ENCODE assay signal across 15 mouse cellular contexts in genomic region chr4:156024184-156024583, GRCm38 (mm10). TPM values are rescaled to one million over a fixed set of nuclear protein-coding genes. Genes with fewer than 3 reads are reported as not detected.
DNase-seq lines count a peak whose midpoint lies in the region.
"Had no signal": no experiment of that assay in that cellular context is flagged by ENCODE, and none has a peak within 500 bp of the region (broad histone marks: within the 10 kb centered on the region; RNA-seq: fewer than 3 reads in every experiment).

No protein-coding gene starts in this region.

- DNase-seq in gastrocnemius, adult 8-10 months (ENCODE audit: low spot score in 2 of 2), result peak; percentile 43 to 64
- no peak for DNase-seq in gastrocnemius, postnatal 14 days
- peak; percentile 26 to 52 for DNase-seq in heart, adult 9 months (ENCODE audit: low spot score in 2 of 2)
- no peak for DNase-seq in heart, postnatal 14 days
- peak; percentile 20 to 59 for DNase-seq in left cerebral cortex, postnatal 14 days (ENCODE audit: low spot score in 2 of 2)
- DNase-seq in left cerebral cortex, postnatal 10 days (ENCODE audit: extremely low spot score in 1 of 2, low spot score in 2 of 2), result no peak
- no peak for DNase-seq in layer of hippocampus, adult 11-12 months (ENCODE audit: low spot score)
- DNase-seq: adrenal gland, adult 2 months; adrenal gland, postnatal 25 days; cerebellum, adult 18-20 months; cerebellum, adult 9-11 months; cerebellum, postnatal 36 days; forebrain, postnatal 0 days; kidney, adult 2 months had no signal

- intact Hi-C loops in gastrocnemius, postnatal 14 days (cut with DNase I; ENCODE audit: low total_unique reads), result no loop called here
- intact Hi-C loops in heart, postnatal 14 days (cut with DNase I), result no loop called here
- intact Hi-C loops in left cerebral cortex, postnatal 14 days (cut with DNase I), result no loop called here
- intact Hi-C loops in left cerebral cortex, postnatal 10 days (cut with DNase I), result no loop called here

RNA-seq across cellular contexts. Expression of gene Tnfrsf18, which starts 1.8 kb away (rescaled TPM):
- total RNA-seq in gastrocnemius, adult 8-10 months (2022), result not detected
- total RNA-seq in gastrocnemius, postnatal 14 days (2021), result not detected
- total RNA-seq in heart, postnatal 14 days (2021), result under 1 TPM in 1 of 2 experiments, not detected in 1; 0.56 TPM
- under 1 TPM in 1 of 2 experiments, not detected in 1; 0.32 TPM for total RNA-seq in left cerebral cortex, postnatal 14 days (2021)
- total RNA-seq in left cerebral cortex, postnatal 10 days (2021), result not detected
- total RNA-seq: adrenal gland, postnatal 25 days; forebrain, postnatal 0 days had no signal

RNA-seq across cellular contexts. Expression of gene Tnfrsf4, which starts 10.5 kb away (rescaled TPM):
- 1 to 10 TPM in 3 of 4 experiments, under 1 TPM in 1; 0.65 to 1.9 (median 1.4) TPM for total RNA-seq in gastrocnemius, adult 8-10 months (2022)
- total RNA-seq in gastrocnemius, postnatal 14 days (2021), result under 1 TPM; 0.64 to 0.82 TPM
- under 1 TPM; 0.50 to 0.80 TPM for total RNA-seq in heart, postnatal 14 days (2021)
- 1 to 10 TPM in 1 of 2 experiments, under 1 TPM in 1; 0.66 to 1.2 TPM for total RNA-seq in left cerebral cortex, postnatal 14 days (2021)
- 1 to 10 TPM in 1 of 2 experiments, under 1 TPM in 1; 0.32 to 1.4 TPM for total RNA-seq in left cerebral cortex, postnatal 10 days (2021)

RNA-seq across cellular contexts. Expression of gene Sdf4, which starts 31.5 kb away (rescaled TPM):
- total RNA-seq in gastrocnemius, adult 8-10 months (2022), result 10 to 100 TPM; 68.8 to 85.8 (median 77.5) TPM
- total RNA-seq in gastrocnemius, postnatal 14 days (2021), result 10 to 100 TPM; 77.4 to 78.0 TPM
- 10 to 100 TPM; 83.2 to 84.6 TPM for total RNA-seq in heart, postnatal 14 days (2021)
- total RNA-seq in left cerebral cortex, postnatal 14 days (2021), result 100 to 1,000 TPM; 150 to 157 TPM
- 100 to 1,000 TPM; 136 to 139 TPM for total RNA-seq in left cerebral cortex, postnatal 10 days (2021)

RNA-seq across cellular contexts. Expression of gene B3galt6, which starts 31.7 kb away (rescaled TPM):
- total RNA-seq in gastrocnemius, adult 8-10 months (2022), result 1 to 10 TPM in 3 of 4 experiments, under 1 TPM in 1; 0.94 to 1.8 (median 1.6) TPM
- total RNA-seq in gastrocnemius, postnatal 14 days (2021), result 1 to 10 TPM; 2.6 TPM
- 1 to 10 TPM; 2.0 to 2.7 TPM for total RNA-seq in heart, postnatal 14 days (2021)
- 10 to 100 TPM in 1 of 2 experiments, 1 to 10 TPM in 1; 9.6 to 10.6 TPM for total RNA-seq in left cerebral cortex, postnatal 14 days (2021)
- 10 to 100 TPM; 11.4 to 11.8 TPM for total RNA-seq in left cerebral cortex, postnatal 10 days (2021)

RNA-seq across cellular contexts. Expression of gene Ttll10, which starts 35.0 kb away (rescaled TPM):
- total RNA-seq in gastrocnemius, adult 8-10 months (2022), result not detected
- not detected for total RNA-seq in gastrocnemius, postnatal 14 days (2021)
- total RNA-seq in heart, postnatal 14 days (2021), result not detected
- total RNA-seq in left cerebral cortex, postnatal 14 days (2021), result not detected
- not detected for total RNA-seq in left cerebral cortex, postnatal 10 days (2021)
- total RNA-seq: forebrain, postnatal 0 days; gastrocnemius, postnatal 36 days had no signal

Comparison
In these comparisons a context has a peak if more than half of its experiments do, and no peak if none do; other contexts are left out.
1. DNase-seq: peak in gastrocnemius, adult 8-10 months (2 of 2), heart, adult 9 months (2 of 2) and left cerebral cortex, postnatal 14 days (2 of 2); none in gastrocnemius, postnatal 14 days (single experiment), heart, postnatal 14 days (0 of 2), left cerebral cortex, postnatal 10 days (0 of 2) and layer of hippocampus, adult 11-12 months (single experiment).